Mouse (Mus musculus) large intestine, adult 2 months (tissue): ENCODE data around the gene Ppan. TPM values are rescaled to one million over a fixed set of nuclear protein-coding genes. Genes with fewer than 3 reads are reported as not detected.
A peak's percentile ranks its signal among the peaks of the same experiment; 100 is the strongest.

Experiments
- DNase-seq: peaks from one replicate; pipeline ENCODE4 v3.0.0-alpha.2; 2012; ENCODE audit warnings: low read depth, low spot score
- WGBS: fragments of 180-500 bp; shearing (Covaris S2); methylation state at CpG from one replicate; pipeline ENCODE4 v1.1.7; 2018; 5-methylcytosine and 5-hydroxymethylcytosine counted together
- polyA plus RNA-seq: library from polyadenylated mRNA; depleted of rRNA; stranded (reverse); fragments of >200 nt; gene quantifications from 2 replicates; pipeline ENCODE4 v1.2.3, GENCODE M21; 2012

The Ppan gene
- polyA plus RNA-seq, 1 experiment: 49.0 TPM

DNA sequence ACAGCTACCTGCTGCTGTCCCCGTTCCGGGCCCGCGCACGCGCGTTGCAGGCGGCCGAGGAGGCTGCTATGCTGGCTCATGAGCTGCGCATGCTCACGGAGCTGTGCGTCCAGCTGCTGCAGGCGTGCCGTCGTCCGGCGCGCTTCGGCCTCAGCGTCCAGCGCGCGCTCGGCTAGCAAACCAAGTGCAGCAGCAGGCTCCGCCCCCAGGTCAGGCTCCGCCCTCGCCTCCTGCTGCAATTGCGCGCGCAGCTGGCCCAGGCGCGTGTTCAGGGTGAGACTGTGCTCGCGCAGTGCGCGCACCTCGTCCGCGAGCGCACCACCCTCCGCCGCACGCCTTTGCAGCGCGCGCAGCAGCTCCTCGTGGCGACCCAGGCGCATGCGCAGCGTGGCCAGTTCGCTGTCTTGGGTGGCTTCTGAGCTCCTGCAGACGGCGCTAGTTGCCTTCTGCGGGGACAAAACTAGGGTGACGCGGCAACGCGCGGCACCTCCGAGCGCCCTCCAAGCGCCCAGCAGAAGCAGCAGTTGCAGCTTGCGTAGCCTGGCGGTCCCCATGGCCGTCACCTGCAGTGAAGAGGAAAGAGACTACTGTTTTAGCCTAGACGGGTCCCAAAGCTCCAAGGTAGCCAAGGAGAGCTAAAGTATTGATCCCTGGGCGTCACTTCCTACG is 9.8 kb upstream of the Ppan start:
- peak; percentile 97 for DNase-seq
- WGBS: under 1% methylated on average over 69 of the region's 69 CpGs

DNA sequence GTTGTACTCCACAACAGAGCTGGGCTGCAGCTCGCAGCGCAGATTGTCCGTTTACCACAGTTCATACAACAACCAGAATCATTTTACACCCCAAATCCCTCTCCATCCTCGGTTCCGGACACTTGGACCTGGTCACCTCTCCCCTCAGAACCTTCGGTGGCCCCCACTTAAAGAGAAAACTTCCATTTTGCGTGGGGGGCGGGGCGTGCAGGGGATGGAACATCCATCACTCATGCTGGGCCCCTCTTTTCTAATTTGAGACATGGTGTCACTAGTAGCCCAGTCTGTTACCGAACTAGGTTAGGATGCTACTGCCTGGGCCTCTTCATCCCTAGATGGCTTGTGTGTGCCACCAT is 9.3 kb upstream of the Ppan start:
- DNase-seq: no peak
- WGBS: 12% methylated on average over 10 of the region's 10 CpGs

DNA sequence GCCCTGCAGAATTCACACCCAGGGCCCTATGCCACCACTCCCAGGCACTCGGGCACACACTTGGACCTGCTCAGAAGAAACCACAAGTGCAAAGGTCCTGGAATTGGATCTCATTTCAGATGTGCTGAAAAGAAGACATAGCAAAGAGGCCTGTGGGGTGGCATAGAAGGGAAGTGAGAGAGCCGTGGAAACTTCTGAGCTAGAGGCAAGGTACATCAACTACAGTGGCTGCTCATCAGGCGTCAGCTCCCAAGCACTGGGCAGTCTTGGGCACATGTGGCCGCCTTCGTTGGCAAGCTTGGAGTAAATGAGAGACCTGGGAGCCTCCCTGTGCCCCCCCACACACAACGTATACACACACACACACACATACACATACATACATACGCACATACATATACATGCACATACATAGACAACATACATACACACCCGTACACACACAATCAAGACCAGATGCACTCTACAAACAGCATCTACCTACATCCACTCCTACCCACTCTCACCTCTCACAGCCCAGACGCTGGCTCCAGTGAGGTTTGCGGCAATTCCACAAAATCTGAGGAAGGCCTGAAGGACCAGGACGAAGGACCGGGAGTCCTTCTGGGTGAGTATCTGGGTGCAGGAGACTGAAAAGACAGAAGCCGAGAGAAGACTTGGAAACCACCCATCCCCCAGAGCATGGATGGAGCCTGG is 8.7 kb upstream of the Ppan start, which contains the start of gene Angptl6:
Gene Angptl6 (minus strand): TSS at position 631 of the 696 bp plus-strand sequence.
- WGBS: 76% methylated on average over 13 of the region's 13 CpGs
- no peak for DNase-seq

DNA sequence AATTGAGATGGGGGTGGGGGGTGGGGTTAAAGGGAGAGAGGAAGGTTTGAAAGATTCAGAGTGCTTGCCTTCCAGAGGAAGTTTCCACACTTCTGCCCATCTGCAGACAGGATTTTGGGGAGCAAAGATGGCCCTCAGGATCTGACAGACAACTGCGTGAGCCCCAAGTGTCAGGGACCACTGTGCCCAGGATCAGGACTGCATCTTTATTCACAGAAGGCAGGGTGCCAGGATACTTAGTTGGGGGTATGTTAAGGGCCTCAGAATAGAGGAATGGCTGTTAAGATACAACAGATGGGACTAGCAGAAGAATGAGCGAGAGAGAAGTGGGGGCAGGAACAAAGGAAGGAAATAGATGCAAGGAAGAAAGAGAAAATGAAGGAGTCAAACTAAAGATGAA is 1.4 kb upstream of the Ppan start:
- DNase-seq: no peak

DNA sequence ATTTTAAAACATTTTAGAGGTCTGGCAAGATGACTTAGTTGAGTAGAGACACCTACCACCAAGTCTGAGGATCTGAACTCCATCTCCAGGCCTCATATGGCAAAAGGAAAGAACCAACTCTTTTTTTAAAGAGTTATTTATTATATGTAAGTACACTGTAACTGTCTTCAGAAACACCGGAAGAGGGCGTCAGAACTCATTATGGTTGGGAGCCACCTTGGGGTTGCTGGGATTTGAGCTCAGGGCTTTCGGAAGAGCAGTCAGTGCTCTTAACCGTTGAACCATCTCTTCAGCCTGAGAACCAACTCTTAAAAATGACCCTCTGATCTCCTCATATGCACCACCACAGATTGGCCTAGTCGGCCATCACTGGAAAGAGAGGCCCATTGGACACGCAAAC is 784 bp upstream of the Ppan start:
- DNase-seq: no peak
- WGBS: 91% methylated on average over 6 of the region's 6 CpGs

More for the DNA sequence above, 1.4 kb upstream of the Ppan start:
- 100% methylated on average over 2 of the region's 2 CpGs for WGBS

DNA sequence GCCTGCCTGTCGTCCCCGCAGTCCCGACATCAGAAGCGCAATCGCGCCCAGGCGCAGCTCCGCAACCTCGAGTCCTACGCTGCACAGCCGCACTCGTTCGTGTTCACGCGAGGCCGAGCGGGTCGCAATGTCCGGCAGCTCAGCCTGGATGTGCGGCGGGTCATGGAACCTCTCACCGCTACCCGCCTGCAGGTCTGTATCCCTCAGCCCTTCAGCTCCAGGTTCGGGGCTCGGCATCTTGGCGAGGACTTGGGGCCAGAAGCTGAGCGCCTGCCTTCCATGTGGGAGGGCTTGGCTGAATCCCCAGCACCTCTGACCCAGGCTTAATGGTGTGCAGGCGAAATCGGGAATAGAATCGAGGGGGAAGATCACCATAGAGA is 401 bp downstream of the Ppan start:
- under 1% methylated on average over 30 of the region's 30 CpGs for WGBS
- no peak for DNase-seq

DNA sequence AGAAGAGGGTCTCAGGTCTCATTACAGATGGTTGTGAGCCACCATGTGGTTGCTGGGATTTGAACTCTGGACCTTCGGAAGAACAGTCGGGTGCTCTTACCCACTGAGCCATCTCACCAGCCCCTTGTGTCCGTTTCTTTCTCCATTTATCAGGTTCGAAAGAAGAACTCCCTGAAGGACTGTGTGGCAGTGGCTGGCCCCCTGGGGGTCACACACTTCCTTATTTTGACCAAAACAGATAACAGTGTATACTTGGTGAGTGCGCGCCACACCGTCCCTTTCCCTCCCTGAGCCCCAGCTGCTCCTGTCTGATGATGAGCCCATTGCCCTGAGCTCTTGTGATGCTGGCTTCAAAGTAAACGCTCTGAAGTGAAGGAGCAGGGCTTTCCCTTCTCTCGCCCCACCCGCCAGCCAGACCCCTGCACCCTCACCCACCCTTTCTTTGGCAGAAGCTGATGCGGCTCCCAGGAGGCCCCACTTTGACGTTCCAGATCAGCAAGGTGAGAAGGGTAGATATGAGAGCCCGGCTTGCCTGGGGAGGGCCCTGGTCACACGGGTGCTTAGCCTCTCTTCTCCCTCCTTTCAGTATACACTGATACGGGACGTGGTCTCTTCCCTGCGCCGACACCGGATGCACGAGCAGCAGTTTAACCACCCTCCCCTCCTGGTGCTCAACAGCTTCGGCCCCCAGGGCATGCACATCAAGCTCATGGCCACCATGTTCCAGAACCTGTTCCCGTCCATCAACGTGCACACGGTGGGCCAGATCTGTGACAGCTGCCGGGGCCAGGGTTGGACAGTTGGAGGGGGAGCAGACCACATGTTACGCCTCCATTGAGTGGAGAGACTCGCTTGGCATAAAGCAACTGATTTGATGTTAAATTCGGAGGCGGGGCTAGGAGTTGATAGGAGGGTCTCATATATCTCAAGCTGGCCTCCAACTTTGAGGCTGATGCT is 1.5 kb downstream of the Ppan start:
- no peak for DNase-seq
- WGBS: 75% methylated on average over 29 of the region's 29 CpGs

DNA sequence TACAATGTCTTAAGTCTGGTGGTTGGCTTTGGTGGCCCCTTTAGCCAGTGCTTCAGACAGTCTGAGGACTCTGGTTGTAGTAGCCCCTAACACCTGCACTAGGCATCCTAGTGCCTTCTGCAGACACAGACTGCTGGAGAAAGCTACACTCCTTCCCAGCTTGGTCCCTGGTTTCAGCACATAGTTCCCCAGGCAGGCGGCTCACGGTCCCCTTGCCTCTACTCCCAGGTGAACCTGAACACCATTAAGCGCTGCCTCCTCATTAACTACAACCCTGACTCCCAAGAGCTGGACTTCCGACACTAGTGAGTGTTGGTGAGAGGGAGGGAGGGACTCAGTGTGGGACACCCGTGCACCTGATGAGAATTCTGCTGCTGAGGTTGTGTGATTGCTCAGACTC is 2.4 kb downstream of the Ppan start:
- WGBS: 92% methylated on average over 5 of the region's 5 CpGs
- DNase-seq: no peak

DNA sequence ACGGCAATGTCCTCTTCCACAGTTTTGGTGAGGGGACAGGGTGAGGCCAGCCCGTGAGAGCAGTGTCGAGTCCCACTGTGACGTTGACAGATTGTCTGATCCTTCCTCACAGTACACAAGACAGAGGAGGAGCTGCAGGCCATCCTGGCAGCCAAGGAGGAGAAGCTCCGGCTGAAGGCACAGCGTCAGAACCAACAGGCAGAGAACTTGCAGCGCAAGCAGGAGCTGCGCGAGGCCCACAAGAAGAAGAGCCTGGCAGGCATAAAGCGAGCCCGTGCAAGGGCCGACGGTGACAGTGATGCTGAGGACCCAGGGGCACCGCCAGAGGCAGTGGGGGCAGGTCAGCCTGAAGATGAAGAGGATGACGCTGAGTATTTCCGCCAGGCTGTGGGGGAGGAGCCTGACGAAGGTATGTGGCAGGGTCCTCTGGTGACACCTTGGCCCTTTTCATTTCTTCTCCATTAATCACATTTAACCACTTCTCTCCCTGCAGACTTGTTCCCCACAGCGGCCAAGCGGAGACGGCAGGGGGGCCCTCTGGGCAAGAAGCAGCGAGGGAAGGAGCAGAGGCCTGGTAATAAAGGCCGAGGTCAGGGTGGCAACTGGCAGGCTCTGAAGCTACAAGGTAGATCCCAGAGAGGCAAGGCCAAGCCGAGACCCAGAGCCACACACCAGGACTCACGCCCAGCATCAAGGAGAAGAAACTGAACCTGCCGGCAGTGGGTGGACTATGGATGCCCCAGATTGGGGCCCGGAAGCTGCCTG is 3.5 kb downstream of the Ppan start:
- DNase-seq: no peak
- WGBS: 77% methylated on average over 26 of the region's 26 CpGs

DNA sequence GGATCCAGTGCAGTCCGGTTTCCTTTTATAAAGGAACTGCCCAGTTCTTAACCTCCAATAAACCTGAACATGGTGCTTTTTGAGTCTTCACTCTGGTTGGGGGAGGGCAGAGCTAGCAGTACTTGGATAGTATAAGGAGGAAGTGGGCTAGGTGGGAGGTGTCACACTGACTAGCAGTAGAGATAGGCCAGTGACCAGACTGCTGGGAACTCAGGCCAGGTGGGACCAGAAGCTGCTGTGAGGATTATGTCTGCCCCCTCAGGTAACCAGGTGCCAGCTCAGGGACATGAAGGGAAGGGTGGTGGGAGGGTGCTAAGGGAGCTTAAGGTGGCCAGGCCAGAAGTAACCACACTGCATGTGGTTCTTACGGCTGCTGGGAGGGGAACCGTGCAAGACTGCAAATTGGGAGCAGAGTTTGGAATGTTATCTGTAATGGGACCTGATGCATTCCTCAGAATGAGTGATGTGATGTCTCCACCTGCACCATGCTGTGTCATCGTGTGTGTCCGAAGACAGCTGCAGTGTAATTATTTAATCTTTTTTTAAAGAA is 4.2 kb downstream of the Ppan start:
- no peak for DNase-seq
- 55% methylated on average over 5 of the region's 5 CpGs for WGBS

DNA sequence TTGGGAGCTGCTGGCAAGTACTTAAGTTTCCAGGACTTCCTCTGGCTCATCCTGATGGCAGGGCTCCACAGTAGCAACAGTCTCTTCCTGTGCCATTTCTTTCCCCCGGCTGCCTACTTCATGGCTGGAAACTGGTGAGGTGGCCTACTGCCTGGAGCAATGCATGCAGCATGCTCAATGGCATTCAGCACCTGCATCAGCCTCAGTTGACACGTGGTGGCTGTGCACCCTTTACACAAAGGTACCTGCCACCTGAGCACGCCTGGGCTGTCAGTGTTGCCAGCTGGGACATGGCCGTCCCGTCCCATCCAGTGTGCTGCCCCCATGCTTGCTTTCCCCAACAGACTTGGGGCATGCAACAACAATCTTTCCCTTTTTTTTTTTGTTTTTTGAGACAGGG is 5.1 kb downstream of the Ppan start:
- WGBS: 60% methylated on average over 5 of the region's 5 CpGs
- DNase-seq: no peak

DNA sequence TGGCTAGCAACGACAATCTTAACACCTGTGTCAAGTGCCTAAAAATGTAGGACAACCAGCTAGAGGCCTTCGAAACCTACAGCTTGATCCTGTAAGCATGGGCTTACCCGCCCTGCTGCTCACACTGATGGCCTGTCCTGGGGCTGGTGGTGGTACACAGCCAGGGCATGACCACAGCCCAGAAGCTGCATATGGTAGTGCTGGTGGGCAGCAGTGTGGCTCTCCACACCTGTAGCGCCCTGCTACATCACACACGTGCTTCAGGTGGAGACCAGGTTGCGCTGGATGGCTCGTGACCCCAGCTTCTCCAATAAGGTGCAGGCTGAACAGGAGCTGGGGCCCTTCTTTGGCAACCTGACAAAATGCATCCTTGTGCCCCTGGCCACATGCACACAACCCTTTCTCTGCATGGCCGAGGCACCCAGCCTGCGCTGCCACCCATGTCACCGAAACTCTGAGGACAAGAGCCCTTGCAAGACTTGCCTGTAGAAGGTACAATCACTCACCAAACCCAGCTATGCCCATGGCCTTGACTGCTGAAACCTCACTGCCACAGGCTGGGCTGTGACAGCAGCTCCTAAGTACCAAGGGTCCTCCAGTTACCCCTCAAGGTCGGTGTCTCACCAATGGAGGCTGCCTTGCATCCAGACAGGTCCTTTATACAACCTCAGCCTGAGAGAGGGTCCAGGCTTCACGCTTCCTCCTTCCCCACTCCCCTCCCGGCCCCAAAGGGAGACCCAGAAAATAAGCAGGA is 5.8 kb downstream of the Ppan start:
- WGBS: 77% methylated on average over 13 of the region's 13 CpGs
- DNase-seq: no peak

DNA sequence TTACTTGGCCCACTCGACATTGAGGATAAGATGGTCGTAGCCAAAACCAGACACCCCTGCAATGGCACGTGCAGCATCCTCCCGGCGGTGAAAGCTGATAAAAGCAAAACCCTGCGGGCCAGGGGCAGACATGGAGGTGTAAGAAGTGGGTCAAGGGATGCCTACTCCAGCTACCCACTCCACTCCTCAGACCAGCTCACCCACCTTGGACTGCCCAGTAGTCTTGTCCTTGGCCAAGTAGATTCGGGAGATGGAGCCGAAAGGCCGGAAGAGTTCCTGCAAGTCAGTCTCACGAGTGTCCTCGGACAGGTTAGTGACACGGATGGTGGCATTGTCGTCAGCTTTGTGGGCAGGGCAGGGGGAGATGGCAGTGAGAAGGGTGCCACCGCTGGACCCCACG is 6.7 kb downstream of the Ppan start:
- WGBS: 91% methylated on average over 15 of the region's 15 CpGs
- no peak for DNase-seq

DNA sequence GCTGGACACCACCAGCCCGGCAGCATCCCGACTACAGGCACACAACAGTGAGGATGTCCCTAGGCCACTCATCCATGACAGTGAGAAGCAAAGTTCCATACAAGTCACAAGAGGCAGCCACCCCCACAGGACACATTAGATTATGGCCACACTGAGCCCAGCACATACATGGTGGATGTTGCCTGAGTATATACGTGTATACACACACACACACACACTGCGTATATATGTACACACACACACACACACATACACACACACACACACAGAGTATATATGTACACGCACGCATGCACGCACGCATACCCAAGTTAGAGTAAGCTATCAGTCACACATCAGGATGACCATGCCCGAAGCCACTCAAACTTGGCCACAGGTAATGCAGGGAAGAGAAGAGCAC is 7.4 kb downstream of the Ppan start:
- WGBS: 92% methylated on average over 9 of the region's 9 CpGs
- DNase-seq: no peak

DNA sequence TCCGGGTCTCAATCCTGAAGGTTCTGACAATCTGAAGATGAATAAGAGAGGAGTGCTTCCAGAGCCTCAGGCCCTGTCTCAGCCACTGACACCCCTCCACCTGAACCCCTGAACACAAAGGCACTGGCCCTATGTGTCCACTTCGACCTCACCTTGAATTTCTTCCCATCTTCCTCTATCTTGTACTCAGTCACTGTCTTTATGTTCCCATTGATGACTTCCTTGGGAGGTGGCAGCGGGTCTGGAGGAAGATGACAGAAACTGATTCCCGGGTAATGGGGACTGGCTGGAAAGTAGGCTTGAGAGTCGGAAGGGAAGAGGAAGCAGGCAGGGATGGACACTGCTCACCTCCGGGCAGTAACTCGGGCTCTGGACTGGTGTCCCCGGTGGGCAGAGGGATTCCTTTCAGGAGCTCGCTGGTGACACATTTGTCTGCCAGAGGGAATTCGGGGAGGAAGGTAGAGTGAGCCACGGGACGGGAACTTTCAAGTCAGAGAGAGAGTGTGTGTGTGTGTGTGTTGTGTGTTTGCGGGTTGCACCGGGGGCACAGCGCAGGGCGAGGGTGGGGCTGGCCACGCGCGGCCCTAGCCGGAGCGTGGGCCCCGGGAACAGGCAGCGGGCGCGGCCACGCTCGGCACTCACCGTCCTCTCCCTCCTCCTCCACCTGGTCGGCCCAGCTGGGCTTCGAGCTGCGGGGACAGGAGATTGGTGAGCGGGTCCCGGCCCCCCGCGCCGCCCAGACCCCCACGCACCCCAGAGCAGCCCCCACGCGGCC is 9.9 kb downstream of the Ppan start:
- 3% methylated on average over 39 of the region's 39 CpGs for WGBS
- no peak for DNase-seq

DNA sequence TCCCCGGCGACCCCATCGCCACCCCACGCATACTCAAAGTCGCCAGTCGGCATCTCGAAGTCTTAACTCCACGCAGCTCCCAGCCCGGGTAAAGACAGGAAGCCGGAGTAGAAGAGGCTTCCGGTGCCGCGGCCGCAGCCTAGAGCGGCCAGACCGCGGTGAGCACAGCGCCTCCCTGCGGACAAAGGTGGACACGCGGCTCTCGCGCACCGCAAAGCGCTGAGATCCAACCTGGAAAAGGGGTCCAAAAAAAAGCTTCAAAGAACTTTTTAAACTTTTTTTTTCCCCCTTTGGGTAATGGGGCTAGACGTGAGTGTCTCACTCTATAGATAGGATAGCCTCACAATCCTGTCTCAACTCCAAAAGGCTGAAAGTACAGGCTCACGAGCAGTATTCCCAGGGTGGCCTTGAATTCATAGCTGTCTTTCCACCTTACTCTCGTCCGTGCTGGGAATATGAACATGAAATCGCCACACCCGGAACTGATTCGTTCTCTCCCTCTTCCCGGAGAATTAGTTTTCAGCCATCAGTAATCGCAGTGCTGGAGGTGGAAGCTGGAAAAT is 10.6 kb downstream of the Ppan start, which contains the start of gene Eif3g:
Gene Eif3g (minus strand): TSS at position 113 of the 563 bp plus-strand sequence.
- DNase-seq: peak; percentile 45
- WGBS: 2% methylated on average over 34 of the region's 34 CpGs

DNA sequence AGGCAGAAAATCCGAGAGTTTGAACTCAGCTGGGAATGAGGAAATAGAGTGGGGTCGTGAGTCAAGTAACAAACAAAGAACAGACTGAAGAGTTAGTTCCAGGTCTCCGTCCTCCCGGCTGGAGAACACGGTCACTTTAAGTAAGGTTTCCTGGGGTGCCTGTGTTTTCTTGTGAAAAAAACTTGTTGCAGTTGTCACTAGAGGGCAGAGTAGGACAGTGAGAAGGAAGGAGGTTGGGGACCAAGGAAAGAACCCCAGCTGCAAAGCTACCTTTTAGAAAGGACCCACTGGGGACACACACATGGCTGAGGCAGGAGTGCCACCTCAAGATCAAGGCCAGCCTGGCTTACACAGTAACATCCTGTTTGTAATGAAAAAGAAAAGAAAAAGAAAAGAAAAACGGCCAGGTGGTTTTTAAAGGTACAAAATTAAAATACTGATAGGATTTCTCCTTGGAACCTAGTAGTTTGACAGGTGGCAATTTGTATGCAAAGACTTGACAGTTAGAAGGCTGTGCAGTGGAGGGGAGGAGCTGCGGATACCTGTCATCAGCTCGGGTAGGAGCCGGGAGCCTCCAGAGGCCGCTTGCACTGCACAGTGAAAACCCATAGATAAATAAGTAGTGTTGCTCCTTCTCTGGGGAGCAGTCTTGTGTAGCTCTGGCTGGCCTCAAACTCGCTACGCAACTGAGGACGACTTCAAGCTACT is 13.6 kb downstream of the Ppan start:
- 4% methylated on average over 13 of the region's 13 CpGs for WGBS
- DNase-seq: no peak
